Mouse (Mus musculus) G1E (cell line): ENCODE data around the gene Trak1. TPM values are rescaled to one million over a fixed set of nuclear protein-coding genes. Genes with fewer than 3 reads are reported as not detected.
A peak's percentile ranks its signal among the peaks of the same experiment; 100 is the strongest.

Experiments used
- ATAC-seq: 2 replicates; pipeline ENCODE4 v1.8.0; 2016; ENCODE audit warnings: mild to moderate bottlenecking; ENCODE audit not compliant: insufficient number of reproducible peaks, poor library complexity, low FRiP score, severe bottlenecking; ENCODE audit errors: extremely low read depth
- DNase-seq: peaks from one replicate; pipeline ENCODE4 v3.0.0; 2012; ENCODE audit warnings: low spot score
- H3K27me3 ChIP-seq: 2 replicates; pipeline ENCODE4 v1.6.1; 2012; ENCODE audit warnings: mild to moderate bottlenecking, low read length, inconsistent platforms; ENCODE audit not compliant: insufficient read depth
- H3K36me3 ChIP-seq: replicated peaks from 2 replicates; pipeline ENCODE3; 2012; ENCODE audit warnings: mild to moderate bottlenecking, inconsistent platforms
- H3K4me1 ChIP-seq: 2 replicates; pipeline ENCODE4 v1.6.1; 2012; ENCODE audit warnings: low read depth, low read length, inconsistent platforms, mixed read lengths; ENCODE audit not compliant: insufficient read depth
- H3K4me3 ChIP-seq: 2 replicates; pipeline ENCODE4 v1.5.1; 2012; ENCODE audit warnings: low read depth, mild to moderate bottlenecking, inconsistent platforms, low read length, moderate library complexity, mixed read lengths
- H3K9me3 ChIP-seq: replicated peaks from 2 replicates; pipeline ENCODE4 v1.6.1; 2012; ENCODE audit warnings: inconsistent platforms
- CTCF ChIP-seq: IDR thresholded peaks from 2 replicates; pipeline ENCODE4 v1.5.1; 2012; ENCODE audit warnings: low read depth, low read length, inconsistent platforms, mixed read lengths
- GATA1 ChIP-seq: IDR thresholded peaks from 2 replicates; pipeline ENCODE4 v1.6.1; 2012; ENCODE audit warnings: borderline replicate concordance, low read length, inconsistent platforms, mixed read lengths
- GATA2 ChIP-seq: IDR thresholded peaks from 2 replicates; pipeline ENCODE4 v1.6.1; 2012; ENCODE audit warnings: low read depth, low read length, inconsistent platforms, borderline replicate concordance
- POLR2AphosphoS5 ChIP-seq: IDR thresholded peaks from 2 replicates; pipeline ENCODE4 v1.6.1; 2012; ENCODE audit warnings: low read depth, low read length, inconsistent platforms; ENCODE audit not compliant: insufficient replicate concordance
- TAL1 ChIP-seq: conservative IDR thresholded peaks from 2 replicates; pipeline ENCODE4 v1.6.1; 2012; ENCODE audit warnings: low read depth, low read length, inconsistent platforms, mixed read lengths
- polyA plus RNA-seq: library from polyadenylated mRNA; stranded (reverse); fragments of >175 nt; gene quantifications from 2 replicates; pipeline ENCODE4 v1.2.3, GENCODE M21; 2012
- total RNA-seq, 2 experiments: library from RNA; stranded (forward) in 1 of 2; stranded (reverse) in 1 of 2; fragments of 200-1000 nt in 1 of 2; fragments of >200 nt in 1 of 2; fragmentation: Nextera tagmentation in 1 of 2; gene quantifications; 2 replicates each; pipeline ENCODE4 v1.2.3; 2014 to 2017

The Trak1 gene
- total and polyA plus RNA-seq, 3 experiments = 13.6 to 35.7 (median 21.3) TPM

GRCm38 (mm10) chr9:121314541-121315152 is 17.3 kb downstream of the Trak1 start:
- ATAC-seq = peak; percentile 24; the same call in 1 of the 2 replicates
- H3K4me3 ChIP-seq = peak overlapping the region; percentile 66
- H3K4me1 ChIP-seq = peaks cover 62% of the 10 kb centered on the region

DNA sequence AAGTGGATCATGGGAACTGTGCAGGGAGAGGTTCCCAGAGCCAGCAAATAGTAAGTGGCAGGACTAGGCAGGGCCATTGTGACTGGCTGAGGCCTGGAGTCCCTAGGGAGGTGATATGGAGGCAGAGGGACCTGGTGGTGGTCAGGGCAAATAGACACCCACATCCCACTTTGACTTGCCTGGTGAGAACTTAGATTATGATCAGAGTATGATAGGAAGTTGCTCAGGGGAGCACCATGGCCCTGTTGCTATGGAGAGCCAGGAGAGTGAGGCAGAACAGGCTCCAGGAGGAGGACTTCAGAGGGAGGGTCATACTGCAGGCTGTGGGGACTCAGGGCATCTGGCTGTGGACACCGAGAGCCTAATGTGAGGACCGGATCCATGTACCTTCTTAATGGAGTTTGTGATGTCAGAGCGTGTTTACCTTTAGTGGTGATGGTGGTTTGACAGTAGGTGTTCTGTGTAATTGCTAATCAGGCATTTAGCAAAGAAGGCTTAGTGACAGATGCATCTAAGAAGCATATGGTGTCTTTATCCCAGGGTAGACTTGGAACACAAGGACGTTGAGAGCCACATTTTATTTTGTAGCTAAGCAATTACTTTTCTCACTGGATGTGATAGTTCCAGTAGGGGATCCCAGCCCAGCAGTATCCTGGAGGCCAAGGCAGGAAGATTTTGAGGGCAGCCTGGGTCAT is 18.7 kb downstream of the Trak1 start:
- peaks cover 40% of the 10 kb centered on the region for H3K36me3 ChIP-seq
- H3K9me3 ChIP-seq = no peaks in the 10 kb centered on the region
- ATAC-seq = no peak
- peaks cover 65% of the 10 kb centered on the region for H3K4me1 ChIP-seq
- H3K4me3 ChIP-seq = no peak overlapping the region
- TF ChIP-seq TAL1 (no peak), GATA1 (no peak), POLR2AphosphoS5 (no peak), GATA2 (no peak), CTCF (no peak)
- no peak for DNase-seq
- H3K27me3 ChIP-seq = no peaks in the 10 kb centered on the region

More at GRCm38 (mm10) chr9:121314541-121315152, 17.3 kb downstream of the Trak1 start:
- H3K36me3 ChIP-seq = peaks cover 40% of the 10 kb centered on the region
- no peaks in the 10 kb centered on the region for H3K9me3 ChIP-seq
- no peaks in the 10 kb centered on the region for H3K27me3 ChIP-seq
- DNase-seq = peak; percentile 18
- TF ChIP-seq GATA1 (no peak), CTCF (no peak), POLR2AphosphoS5 (no peak), GATA2 (no peak), TAL1 (no peak)

GRCm38 (mm10) chr9:121316621-121317405 is 19.5 kb downstream of the Trak1 start:
- H3K9me3 ChIP-seq = no peaks in the 10 kb centered on the region
- DNase-seq (no peak), ATAC-seq (no peak)
- TF ChIP-seq GATA1 = no peak
- TF ChIP-seq GATA2 = no peak
- TF ChIP-seq POLR2AphosphoS5 = no peak
- TF ChIP-seq TAL1 = no peak
- no peak for TF ChIP-seq CTCF
- peaks cover 65% of the 10 kb centered on the region for H3K4me1 ChIP-seq
- peaks cover 43% of the 10 kb centered on the region for H3K36me3 ChIP-seq
- no peaks in the 10 kb centered on the region for H3K27me3 ChIP-seq
- no peak overlapping the region for H3K4me3 ChIP-seq

DNA sequence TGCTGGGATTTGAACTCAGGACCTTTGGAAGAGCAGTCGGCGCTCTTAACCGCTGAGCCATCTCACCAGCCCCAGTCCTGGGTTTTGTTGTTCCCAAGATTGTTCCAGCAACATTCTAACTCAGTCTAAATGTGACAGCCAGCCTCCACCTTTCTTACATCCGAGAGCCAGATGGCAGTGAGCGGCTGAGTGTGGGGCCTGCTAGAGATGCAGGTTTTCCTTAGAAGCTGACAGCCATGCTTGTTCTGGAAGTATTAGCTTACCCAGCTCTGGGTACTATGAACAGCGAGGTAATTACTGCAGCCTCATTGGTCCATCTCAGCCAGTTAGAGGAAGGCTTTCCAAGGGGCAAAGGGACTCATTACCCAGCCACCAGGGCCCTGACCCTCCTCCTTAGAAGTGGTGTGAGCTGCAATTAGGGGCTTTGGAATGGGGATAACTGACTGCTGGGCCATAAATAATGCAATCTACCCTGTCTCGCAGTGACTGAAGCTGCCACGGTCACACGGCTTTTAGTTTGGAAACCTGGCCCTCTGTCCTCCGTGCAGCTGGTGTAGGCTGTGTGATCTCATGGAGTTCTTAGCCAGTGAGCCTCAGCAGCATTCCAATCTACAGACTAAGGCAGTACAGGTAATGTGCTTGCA is 22.1 kb downstream of the Trak1 start:
- no peak for ATAC-seq
- Histone ChIP-seq H3K4me3 (no peak overlapping the region), H3K4me1 (peaks cover 43% of the 10 kb centered on the region), H3K27me3 (no peaks in the 10 kb centered on the region), H3K36me3 (peaks cover 45% of the 10 kb centered on the region), H3K9me3 (no peaks in the 10 kb centered on the region)
- no peak for DNase-seq
- TF ChIP-seq GATA2 (no peak), CTCF (no peak), POLR2AphosphoS5 (no peak), TAL1 (no peak), GATA1 (no peak)

GRCm38 (mm10) chr9:121320433-121320832 is 23.1 kb downstream of the Trak1 start:
- Histone ChIP-seq H3K4me3 (no peak overlapping the region), H3K27me3 (no peaks in the 10 kb centered on the region), H3K4me1 (peaks cover 33% of the 10 kb centered on the region), H3K9me3 (no peaks in the 10 kb centered on the region), H3K36me3 (peaks cover 42% of the 10 kb centered on the region)
- ATAC-seq = no peak
- TF ChIP-seq POLR2AphosphoS5 (no peak), GATA2 (no peak), GATA1 (no peak), TAL1 (no peak), CTCF (no peak)
- no peak for DNase-seq

GRCm38 (mm10) chr9:121321118-121321517 is 23.8 kb downstream of the Trak1 start:
- ATAC-seq = no peak
- H3K9me3 ChIP-seq = no peaks in the 10 kb centered on the region
- H3K4me3 ChIP-seq = no peak overlapping the region
- no peak for TF ChIP-seq CTCF
- no peak for TF ChIP-seq GATA1
- no peak for TF ChIP-seq TAL1
- no peak for TF ChIP-seq POLR2AphosphoS5
- TF ChIP-seq GATA2 = no peak
- peaks cover 26% of the 10 kb centered on the region for H3K4me1 ChIP-seq
- H3K27me3 ChIP-seq = no peaks in the 10 kb centered on the region
- no peak for DNase-seq
- H3K36me3 ChIP-seq = peaks cover 36% of the 10 kb centered on the region
